Mouse (Mus musculus): ENCODE results near the gene Bcas3. TPM values are rescaled to one million over a fixed set of nuclear protein-coding genes. Genes with fewer than 3 reads are reported as not detected.
A peak's percentile ranks its signal among the peaks of the same experiment; 100 is the strongest.

The Bcas3 gene
- polyA plus RNA-seq, 1 experiment from 2014 or later: 15.4 TPM

GRCm38 (mm10) chr11:85571936-85572335, 219.0 kb downstream of the Bcas3 start:
- ATAC-seq: no peak

GRCm38 (mm10) chr11:85572590-85572989, 219.6 kb downstream of the Bcas3 start:
- Histone ChIP-seq H3K27ac (ENCODE audit: low read length) (no peak overlapping the region), H3K9ac (ENCODE audit: low read depth, low read length) (no peak overlapping the region), H3K4me2 (ENCODE audit: low read depth, low read length) (no peak overlapping the region), H3K36me3 (ENCODE audit: control insufficient read depth, insufficient read depth, low read length) (no peaks in the 10 kb centered on the region), H3K27me3 (replicated peaks; ENCODE audit: control insufficient read depth, insufficient read depth, low read length) (no peaks in the 10 kb centered on the region), H3K9me3 (ENCODE audit: control insufficient read depth, low read length) (no peaks in the 10 kb centered on the region), H3K4me3 (ENCODE audit: low read length) (no peak overlapping the region), H3K4me1 (ENCODE audit: control insufficient read depth, insufficient read depth, low read length) (peaks cover 16% of the 10 kb centered on the region)
- 55% methylated on average over 3 of the region's 3 CpGs for WGBS
- ATAC-seq: no peak

More at GRCm38 (mm10) chr11:85571936-85572335, 219.0 kb downstream of the Bcas3 start:
- Histone ChIP-seq H3K27me3 (replicated peaks; ENCODE audit: control insufficient read depth, insufficient read depth, low read length) (no peaks in the 10 kb centered on the region), H3K9ac (ENCODE audit: low read depth, low read length) (no peak overlapping the region), H3K9me3 (ENCODE audit: control insufficient read depth, low read length) (no peaks in the 10 kb centered on the region), H3K27ac (ENCODE audit: low read length) (no peak overlapping the region), H3K4me1 (ENCODE audit: control insufficient read depth, insufficient read depth, low read length) (peaks cover 16% of the 10 kb centered on the region), H3K4me3 (ENCODE audit: low read length) (no peak overlapping the region), H3K4me2 (ENCODE audit: low read depth, low read length) (no peak overlapping the region), H3K36me3 (ENCODE audit: control insufficient read depth, insufficient read depth, low read length) (no peaks in the 10 kb centered on the region)
- 40% methylated on average over 5 of the region's 5 CpGs for WGBS

GRCm38 (mm10) chr11:85574496-85574895, 221.5 kb downstream of the Bcas3 start:
- Histone ChIP-seq H3K4me3 (ENCODE audit: low read length) (no peak overlapping the region), H3K4me2 (ENCODE audit: low read depth, low read length) (no peak overlapping the region), H3K9me3 (ENCODE audit: control insufficient read depth, low read length) (no peaks in the 10 kb centered on the region), H3K36me3 (ENCODE audit: control insufficient read depth, insufficient read depth, low read length) (no peaks in the 10 kb centered on the region), H3K4me1 (ENCODE audit: control insufficient read depth, insufficient read depth, low read length) (peaks cover 21% of the 10 kb centered on the region), H3K9ac (ENCODE audit: low read depth, low read length) (no peak overlapping the region), H3K27ac (ENCODE audit: low read length) (no peak overlapping the region), H3K27me3 (replicated peaks; ENCODE audit: control insufficient read depth, insufficient read depth, low read length) (no peaks in the 10 kb centered on the region)
- 6% methylated on average over 4 of the region's 4 CpGs for WGBS
- ATAC-seq: peak; percentile 65

GRCm38 (mm10) chr11:85577816-85578645, 225.1 kb downstream of the Bcas3 start:
- Histone ChIP-seq H3K27me3 (replicated peaks; ENCODE audit: control insufficient read depth, insufficient read depth, low read length) (no peaks in the 10 kb centered on the region), H3K9ac (ENCODE audit: low read depth, low read length) (no peak overlapping the region), H3K36me3 (ENCODE audit: control insufficient read depth, insufficient read depth, low read length) (no peaks in the 10 kb centered on the region), H3K4me2 (ENCODE audit: low read depth, low read length) (no peak overlapping the region), H3K4me1 (ENCODE audit: control insufficient read depth, insufficient read depth, low read length) (peaks cover 9% of the 10 kb centered on the region; the same call in 1 of the 2 replicates), H3K27ac (ENCODE audit: low read length) (peak overlapping the region; percentile 14; the same call in 1 of the 2 replicates), H3K9me3 (ENCODE audit: control insufficient read depth, low read length) (no peaks in the 10 kb centered on the region), H3K4me3 (ENCODE audit: low read length) (no peak overlapping the region)
- ATAC-seq: no peak; the same call in 1 of the 2 replicates
- 44% methylated on average over 15 of the region's 15 CpGs for WGBS

- no peak overlapping the region for H3K9ac ChIP-seq (ENCODE audit: low read depth, low read length)
- no peaks in the 10 kb centered on the region for H3K27me3 ChIP-seq (replicated peaks; ENCODE audit: control insufficient read depth, insufficient read depth, low read length)
- no peaks in the 10 kb centered on the region for H3K4me1 ChIP-seq (ENCODE audit: control insufficient read depth, insufficient read depth, low read length)
- no peak overlapping the region for H3K27ac ChIP-seq (ENCODE audit: low read length)
- no peaks in the 10 kb centered on the region for H3K9me3 ChIP-seq (ENCODE audit: control insufficient read depth, low read length)
- ATAC-seq: no peak
- WGBS: 47% methylated on average over 8 of the region's 8 CpGs
- H3K36me3 ChIP-seq (ENCODE audit: control insufficient read depth, insufficient read depth, low read length): no peaks in the 10 kb centered on the region
- H3K4me2 ChIP-seq (ENCODE audit: low read depth, low read length): no peak overlapping the region
- H3K4me3 ChIP-seq (ENCODE audit: low read length): no peak overlapping the region
Observed at GRCm38 (mm10) chr11:85584086-85584485, 231.1 kb downstream of the Bcas3 start.

- H3K4me3 ChIP-seq (ENCODE audit: low read length): no peak overlapping the region
- no peak for ATAC-seq
- H3K9ac ChIP-seq (ENCODE audit: low read depth, low read length): no peak overlapping the region
- H3K27ac ChIP-seq (ENCODE audit: low read length): no peak overlapping the region
- H3K36me3 ChIP-seq (ENCODE audit: control insufficient read depth, insufficient read depth, low read length): no peaks in the 10 kb centered on the region
- H3K9me3 ChIP-seq (ENCODE audit: control insufficient read depth, low read length): no peaks in the 10 kb centered on the region
- H3K4me2 ChIP-seq (ENCODE audit: low read depth, low read length): no peak overlapping the region
- no peaks in the 10 kb centered on the region for H3K4me1 ChIP-seq (ENCODE audit: control insufficient read depth, insufficient read depth, low read length)
- no peaks in the 10 kb centered on the region for H3K27me3 ChIP-seq (replicated peaks; ENCODE audit: control insufficient read depth, insufficient read depth, low read length)
- 82% methylated on average over 3 of the region's 3 CpGs for whole genome bisulfite sequencing
Observed at GRCm38 (mm10) chr11:85593636-85594035, 240.7 kb downstream of the Bcas3 start.

- Histone ChIP-seq H3K36me3 (ENCODE audit: control insufficient read depth, insufficient read depth, low read length) (no peaks in the 10 kb centered on the region), H3K27me3 (replicated peaks; ENCODE audit: control insufficient read depth, insufficient read depth, low read length) (no peaks in the 10 kb centered on the region)
- ATAC-seq: no peak
Observed at GRCm38 (mm10) chr11:85599251-85599650, 246.3 kb downstream of the Bcas3 start.

GRCm38 (mm10) chr11:85603546-85604322, 250.8 kb downstream of the Bcas3 start:
- Histone ChIP-seq H3K27me3 (replicated peaks; ENCODE audit: control insufficient read depth, insufficient read depth, low read length) (no peaks in the 10 kb centered on the region), H3K4me3 (ENCODE audit: low read length) (no peak overlapping the region), H3K36me3 (ENCODE audit: control insufficient read depth, insufficient read depth, low read length) (no peaks in the 10 kb centered on the region), H3K4me2 (ENCODE audit: low read depth, low read length) (no peak overlapping the region), H3K9ac (ENCODE audit: low read depth, low read length) (no peak overlapping the region), H3K9me3 (ENCODE audit: control insufficient read depth, low read length) (no peaks in the 10 kb centered on the region), H3K4me1 (ENCODE audit: control insufficient read depth, insufficient read depth, low read length) (no peaks in the 10 kb centered on the region), H3K27ac (ENCODE audit: low read length) (no peak overlapping the region)
- no peak for ATAC-seq
- 94% methylated on average over 3 of the region's 3 CpGs for WGBS

More at GRCm38 (mm10) chr11:85599251-85599650, 246.3 kb downstream of the Bcas3 start:
- Histone ChIP-seq H3K4me1 (ENCODE audit: control insufficient read depth, insufficient read depth, low read length) (no peaks in the 10 kb centered on the region), H3K9ac (ENCODE audit: low read depth, low read length) (no peak overlapping the region), H3K4me2 (ENCODE audit: low read depth, low read length) (no peak overlapping the region), H3K27ac (ENCODE audit: low read length) (no peak overlapping the region), H3K4me3 (ENCODE audit: low read length) (no peak overlapping the region), H3K9me3 (ENCODE audit: control insufficient read depth, low read length) (no peaks in the 10 kb centered on the region)

GRCm38 (mm10) chr11:85609303-85609940, 256.5 kb downstream of the Bcas3 start:
- ATAC-seq: no peak
- H3K9me3 ChIP-seq (ENCODE audit: control insufficient read depth, low read length): no peaks in the 10 kb centered on the region
- no peak overlapping the region for H3K4me2 ChIP-seq (ENCODE audit: low read depth, low read length)
- H3K4me1 ChIP-seq (ENCODE audit: control insufficient read depth, insufficient read depth, low read length): no peaks in the 10 kb centered on the region
- no peak overlapping the region for H3K4me3 ChIP-seq (ENCODE audit: low read length)
- H3K9ac ChIP-seq (ENCODE audit: low read depth, low read length): no peak overlapping the region
- H3K27me3 ChIP-seq (replicated peaks; ENCODE audit: control insufficient read depth, insufficient read depth, low read length): no peaks in the 10 kb centered on the region
- H3K27ac ChIP-seq (ENCODE audit: low read length): no peak overlapping the region
- H3K36me3 ChIP-seq (ENCODE audit: control insufficient read depth, insufficient read depth, low read length): no peaks in the 10 kb centered on the region
- 49% methylated on average over 5 of the region's 5 CpGs for WGBS

Measured in intestine, embryonic 16.5 days (tissue).